Mouse (Mus musculus) right cerebral cortex, postnatal 4 days (tissue): ENCODE data around the gene Rell1.

Experiments
- DNase-seq: peaks from one replicate; pipeline ENCODE4 v3.0.0-alpha.2; 2022

The Rell1 gene

DNA sequence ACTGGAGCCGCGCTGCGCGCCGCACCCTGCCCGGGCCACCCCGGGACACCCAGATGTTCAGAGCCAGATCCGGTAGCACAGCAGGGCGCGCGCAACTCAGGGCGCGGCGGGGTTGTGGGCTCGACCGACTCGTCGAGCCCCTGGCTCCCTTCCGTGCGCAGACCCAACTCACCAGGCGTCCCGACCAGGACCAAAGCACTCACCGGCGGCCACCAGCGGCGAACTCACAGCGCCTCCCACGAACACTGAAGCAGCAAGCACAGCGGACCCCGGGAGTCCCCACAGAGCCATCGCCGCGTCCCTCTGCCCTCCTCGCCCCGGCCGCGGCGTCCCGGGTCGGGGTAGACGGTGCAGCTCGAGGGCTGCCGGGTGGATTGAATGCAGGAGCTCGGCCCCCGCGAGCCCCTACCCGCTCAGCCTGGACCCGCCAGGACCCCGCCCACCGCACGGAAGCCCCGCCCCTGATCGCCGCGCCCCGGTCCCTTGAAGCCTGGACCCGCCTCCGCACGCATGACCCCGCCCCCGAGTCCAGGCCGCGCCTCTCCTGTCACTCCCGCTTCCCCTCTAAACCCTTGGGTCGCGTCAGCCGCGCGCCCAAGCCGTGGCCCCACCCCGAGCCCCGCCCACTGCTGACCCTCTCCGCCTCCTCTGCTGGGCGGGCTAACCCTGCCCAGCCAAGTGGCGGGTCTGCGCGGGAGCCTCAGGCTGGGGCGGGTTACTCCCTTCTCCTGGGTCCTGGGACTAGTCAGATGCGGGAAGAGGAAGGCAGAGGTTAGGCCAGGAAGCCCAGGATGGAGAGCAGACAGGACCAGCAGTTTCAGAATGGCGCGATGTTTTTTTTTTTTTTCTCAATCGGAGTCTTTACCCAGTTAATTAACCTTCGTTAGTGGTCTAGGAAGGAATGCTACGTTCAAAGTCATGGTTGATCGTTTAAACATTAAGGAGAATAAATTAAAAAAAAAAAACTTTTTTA lies at the start of gene Rell1:
Gene Rell1, minus strand, starts transcription at position 455 of the 973 bp plus-strand sequence.
- peak; percentile 91 for DNase-seq

DNA sequence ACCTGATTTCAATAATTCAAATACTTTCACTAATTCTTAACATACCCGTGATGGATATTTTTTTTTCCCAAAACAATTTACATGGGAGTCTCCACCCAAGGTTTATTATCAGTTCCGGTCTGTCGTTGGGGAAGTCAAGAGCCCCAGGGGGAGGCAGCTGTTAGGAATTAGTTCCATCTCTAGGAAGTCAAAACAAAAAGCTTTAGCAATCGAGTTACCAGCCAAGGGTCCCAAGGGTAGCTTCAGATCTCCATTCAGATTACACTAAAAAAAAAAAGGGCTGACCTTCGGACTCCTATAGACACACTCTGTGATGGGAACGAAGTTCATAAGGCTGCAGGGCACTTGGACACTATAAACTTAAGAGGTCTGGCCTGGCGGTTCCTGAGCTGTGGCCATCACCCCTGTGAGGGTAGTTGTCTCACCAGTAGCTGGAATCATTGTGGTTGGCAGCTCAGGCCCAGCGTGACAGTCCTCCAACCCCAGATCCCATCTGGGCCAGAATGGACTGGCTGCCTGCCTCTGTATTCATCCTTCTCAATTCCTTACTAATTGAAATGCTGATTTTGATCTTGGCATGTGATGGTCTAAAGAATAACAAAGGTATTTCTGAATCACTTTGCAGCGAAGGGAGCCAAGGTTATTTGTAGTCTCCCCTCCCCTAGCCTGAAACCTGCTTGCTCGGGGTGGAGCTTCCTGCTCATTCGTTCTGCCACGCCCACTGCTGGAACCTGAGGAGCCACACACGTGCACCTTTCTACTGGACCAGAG lies 44.1 kb upstream of the Rell1 start:
- no peak for DNase-seq

DNA sequence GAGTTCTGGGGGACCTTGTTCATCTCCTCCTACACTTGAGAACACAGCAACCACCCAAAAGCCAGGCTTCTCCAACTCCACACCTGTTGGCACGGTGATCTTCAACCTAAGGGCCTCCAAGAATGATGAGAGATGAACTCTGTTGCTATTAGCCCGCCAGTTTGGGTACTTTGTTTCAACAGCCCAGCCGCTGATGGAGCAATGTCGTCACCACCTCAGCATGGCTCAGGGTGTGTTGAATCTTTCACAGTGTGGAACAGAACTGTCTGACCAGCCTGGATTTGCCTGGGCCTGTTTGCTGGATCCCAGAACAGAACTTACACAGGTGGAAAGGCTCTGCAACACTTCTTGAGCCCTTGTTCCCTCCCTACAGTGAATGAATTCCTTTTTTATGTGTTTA lies 37.9 kb upstream of the Rell1 start:
- no peak for DNase-seq

DNA sequence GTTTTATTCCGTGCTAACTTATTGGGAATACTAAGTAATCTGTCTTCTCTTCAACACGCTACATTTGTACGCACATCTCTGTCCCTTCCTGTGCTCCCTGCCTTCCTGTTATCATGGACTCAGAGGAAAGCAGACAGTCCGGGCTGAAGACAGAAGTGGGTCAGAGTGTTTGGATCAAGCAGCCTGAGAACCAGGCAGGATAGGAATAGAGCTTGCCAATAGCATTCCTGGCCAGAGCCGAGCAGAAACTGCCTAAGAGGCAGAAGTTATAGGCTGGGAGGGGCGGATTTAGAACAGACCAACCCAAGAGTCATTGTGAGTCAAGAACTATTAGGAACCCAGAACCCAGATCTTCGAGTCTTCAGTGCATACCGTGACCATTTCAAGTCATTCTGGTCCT lies 34.6 kb upstream of the Rell1 start:
- no peak for DNase-seq

DNA sequence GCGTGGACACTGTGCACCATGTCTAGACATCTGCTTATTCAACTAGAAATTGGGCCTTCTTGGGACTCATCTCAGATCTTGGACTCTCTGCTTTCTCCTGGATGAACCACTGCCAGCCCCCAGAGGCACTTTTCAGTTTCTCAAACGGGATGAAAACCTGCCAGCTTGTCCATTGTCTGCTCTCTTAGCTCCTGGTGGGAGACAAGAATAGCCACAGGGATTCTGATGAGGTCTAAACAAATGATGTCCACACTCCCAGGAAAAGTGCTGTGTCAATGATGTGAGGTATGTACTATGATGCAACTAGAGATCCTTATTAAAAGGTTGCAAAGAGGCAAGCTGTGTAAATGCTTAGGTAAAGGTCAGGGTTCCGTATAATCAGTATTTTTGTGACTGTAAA lies 25.2 kb upstream of the Rell1 start:
- DNase-seq, result no peak

DNA sequence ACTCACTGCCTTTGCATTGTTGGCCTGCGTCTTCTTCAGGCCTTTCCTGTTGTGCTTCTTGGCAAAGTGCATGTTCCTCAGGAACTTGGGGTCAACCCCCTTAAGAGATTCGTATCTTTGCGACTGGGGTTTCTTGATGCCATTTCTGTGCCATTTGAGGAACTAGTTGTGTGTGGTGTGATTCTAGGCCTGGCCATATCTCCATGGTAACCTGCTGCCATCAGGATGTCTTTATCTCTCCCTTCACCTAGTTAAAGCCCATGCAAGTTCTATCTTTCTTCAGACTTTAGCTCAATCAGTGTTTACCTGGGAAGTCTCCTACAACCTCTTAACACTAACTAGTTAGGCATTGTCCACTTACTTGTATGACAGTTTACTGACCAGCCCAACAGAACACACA lies 22.0 kb upstream of the Rell1 start:
- DNase-seq, result no peak

DNA sequence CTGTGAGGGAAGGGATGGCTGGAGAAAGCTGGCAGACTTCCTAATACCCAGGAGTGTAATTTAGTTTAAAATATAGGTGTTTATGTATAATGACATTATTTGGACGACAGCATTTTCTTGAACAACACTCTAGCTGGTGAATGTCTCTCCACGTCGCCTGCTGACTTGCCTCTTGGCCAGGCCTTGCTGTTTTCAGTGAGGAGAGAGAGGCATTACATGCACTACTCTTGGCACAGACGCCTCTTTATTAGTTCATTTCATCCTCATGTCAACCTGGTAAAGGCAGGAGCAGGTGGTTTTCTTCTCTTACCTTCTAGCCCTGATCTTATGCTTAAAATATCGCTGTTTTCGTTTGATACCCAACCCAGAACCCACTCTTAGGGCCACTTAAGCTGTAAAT lies 17.6 kb upstream of the Rell1 start:
- no peak for DNase-seq

DNA sequence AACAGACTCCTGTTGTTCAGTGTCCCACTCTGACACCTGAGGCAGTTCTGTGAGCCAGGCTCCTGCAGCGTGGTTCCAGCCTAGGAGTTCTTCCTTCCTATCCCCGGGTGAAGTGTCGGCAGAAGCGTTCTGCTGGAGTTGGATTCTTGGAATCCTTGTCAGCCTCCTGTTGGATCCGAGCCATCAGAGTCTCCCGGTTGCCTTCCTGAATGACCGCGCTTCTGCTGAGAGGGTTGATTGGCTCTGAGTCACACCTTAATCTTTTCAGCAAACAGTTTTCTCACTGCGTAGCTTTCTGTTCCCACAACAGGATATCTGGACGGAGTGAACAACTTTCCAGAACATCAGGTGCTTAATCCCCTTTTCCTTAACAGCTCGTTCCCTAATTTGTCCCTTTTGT lies 13.6 kb upstream of the Rell1 start:
- no peak for DNase-seq

DNA sequence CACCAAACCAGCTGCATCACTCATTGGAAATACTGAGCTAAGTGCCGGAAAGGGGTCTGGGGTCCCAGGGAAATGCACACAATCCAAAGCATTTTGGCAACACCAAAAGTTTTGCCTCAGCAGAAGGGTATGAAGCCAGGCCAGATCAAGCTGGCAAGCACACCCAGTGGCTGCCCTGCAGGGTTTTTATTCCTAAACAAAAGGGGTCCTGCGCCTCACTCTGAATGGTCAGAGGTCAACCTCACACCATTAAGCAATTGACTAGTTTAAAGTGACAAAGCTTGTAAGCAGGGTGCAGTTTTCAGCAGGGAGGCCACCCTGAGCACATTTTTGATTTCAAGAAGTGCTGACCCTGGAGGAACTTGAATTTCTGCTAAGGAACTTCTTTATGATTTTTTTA lies 2.3 kb upstream of the Rell1 start:
- no peak for DNase-seq

DNA sequence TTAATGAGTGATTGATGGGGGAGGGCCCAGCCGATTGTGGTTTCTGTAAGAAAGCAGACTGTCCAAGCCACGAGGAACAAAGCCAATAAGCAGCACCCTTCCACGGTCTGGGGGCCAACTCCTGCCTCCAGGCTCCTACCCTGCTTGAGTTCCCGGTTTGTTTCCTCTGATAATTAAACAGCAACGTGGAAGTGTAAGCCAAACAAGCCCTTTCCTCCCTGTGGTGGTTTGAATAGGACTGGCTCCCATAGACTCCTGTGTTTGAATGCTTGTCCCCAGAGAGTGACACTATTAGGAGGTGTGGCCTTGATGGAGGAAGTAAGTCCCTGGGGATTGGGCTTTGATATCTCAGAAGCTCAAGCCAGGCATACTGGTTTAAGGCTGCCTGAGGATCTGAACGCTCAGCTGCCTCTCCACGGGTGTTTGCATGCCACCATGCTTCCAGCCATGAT lies 1.6 kb upstream of the Rell1 start:
- no peak for DNase-seq

DNA sequence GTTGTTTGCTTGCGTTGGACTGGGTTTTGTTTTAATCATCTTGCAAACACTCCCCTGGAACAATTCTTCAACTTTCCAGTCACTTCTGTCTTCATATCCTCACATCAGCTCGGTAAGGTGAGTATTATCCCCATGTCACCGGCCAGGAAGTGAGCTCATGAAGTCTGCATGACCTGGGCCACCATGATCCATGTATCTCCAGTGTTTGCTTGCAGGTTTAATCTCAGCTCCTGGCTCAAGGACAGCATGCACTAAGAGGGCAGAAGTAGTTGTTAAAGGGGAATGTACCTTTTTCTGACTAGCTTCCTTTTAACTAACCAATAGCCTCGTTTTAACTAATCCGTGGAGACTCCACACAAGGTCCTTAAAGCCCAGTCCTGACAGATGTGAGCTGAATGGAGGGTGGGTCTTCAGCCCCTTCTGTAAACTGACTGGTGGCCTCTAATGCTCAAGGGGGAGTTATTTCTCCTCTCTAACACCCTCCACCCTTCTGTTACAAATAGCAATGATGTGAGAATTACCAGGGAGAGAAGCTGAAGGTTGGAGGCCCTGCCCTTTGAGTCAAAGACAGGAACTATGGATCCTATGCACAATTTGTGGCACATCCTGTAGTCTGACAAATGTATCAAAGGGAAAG lies 897 bp upstream of the Rell1 start:
- no peak for DNase-seq

DNA sequence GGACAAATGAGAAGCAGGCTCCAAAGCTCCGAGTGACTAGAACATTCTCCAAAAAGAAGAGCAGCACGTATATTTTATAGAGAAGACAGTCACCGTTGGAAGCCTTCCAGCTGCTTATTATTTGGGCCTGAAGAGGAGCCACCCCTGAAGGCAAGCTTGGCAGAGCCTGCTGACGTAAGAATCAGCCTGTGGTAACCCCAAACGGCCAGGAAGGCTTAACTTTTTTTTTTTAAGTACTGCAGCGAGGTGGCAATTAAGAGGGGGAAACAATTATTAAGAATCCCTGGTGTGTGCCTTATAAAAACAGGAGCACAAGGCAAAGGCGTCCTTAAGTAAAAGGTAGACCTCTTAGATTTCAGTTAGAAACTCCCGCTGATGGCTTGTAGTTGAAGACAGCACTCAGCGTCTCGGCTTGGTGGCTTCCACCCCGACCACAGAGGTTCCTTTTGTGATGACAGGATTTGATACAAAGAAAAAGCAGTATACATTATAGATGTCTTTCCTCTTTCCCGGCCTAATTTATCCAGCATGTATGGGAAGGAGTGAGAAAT lies 1.0 kb downstream of the Rell1 start:
- DNase-seq, result no peak

DNA sequence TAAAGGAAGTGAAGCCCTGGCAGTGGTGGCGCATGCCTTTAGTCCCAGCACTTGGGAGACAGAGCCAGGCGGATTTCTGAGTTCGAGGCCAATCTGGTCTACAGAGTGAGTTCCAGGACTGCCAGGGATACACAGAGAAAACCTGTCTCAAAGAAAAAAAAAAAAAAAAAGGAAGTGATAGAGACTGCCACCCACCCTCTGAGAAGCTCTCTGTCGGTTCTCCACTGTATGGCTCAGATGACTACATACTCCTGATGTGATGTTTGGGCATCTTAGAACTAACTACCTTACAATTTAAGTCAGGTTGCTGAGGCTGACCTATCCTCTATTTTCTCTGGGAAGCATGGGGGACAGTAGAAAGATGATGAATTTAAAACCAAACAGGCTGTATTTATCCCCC lies 2.3 kb downstream of the Rell1 start:
- DNase-seq, result no peak

DNA sequence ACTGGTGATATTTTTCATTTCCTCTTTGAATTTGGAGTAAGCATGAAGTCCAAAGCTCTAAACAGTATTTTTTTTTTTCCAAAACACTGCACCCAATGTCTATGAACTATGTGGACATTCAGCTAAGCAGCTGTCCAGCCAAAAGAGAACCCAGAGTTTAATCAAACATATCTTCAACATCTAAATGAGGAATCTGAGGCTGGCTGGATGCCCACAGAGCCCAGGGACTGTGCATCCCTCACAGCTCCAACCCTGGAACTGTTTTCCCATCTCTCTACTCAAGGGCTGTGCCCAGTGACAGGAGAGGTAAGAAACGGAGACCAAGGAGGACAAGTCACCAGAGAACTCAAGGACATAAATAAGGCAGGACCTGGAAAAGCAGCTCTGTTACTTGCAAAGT lies 2.8 kb downstream of the Rell1 start:
- DNase-seq, result no peak

DNA sequence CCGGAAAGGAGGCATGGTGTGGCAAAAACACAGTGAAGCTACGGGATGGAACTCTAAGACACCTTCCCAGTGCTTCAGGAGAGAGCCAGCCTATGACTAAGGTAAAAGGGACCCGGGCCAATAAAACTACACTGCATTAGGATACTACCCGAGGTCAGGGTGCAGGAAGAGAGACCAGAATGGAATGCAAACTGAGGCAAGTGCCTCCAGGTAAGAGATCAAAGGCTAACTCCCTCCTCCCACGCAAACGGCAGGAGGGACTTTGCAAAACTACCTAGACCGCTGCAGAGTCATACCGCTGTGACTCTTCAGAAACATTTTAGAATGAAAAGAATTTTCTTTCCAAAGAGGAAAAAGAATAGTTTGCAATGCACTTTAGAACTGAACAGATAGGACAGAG lies 4.1 kb downstream of the Rell1 start:
- no peak for DNase-seq

DNA sequence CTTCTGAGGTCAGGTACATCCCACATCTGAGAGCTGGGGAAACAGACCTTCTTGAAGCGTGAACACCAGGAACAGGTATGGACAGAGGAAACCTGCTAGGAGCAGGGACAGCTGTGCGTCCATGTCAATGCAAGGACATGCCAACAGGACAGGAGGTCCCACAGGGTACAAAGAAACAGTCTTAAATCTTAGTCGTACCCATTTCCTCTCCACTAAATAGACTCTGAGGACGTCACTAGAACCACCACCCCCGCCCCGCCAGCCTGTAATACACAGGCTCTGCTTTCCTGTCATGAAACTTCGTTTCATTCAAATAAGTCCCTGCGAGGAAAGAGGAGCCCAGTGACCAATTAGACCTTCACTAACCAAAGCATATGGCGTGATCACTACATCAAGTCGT lies 7.0 kb downstream of the Rell1 start:
- DNase-seq, result no peak

DNA sequence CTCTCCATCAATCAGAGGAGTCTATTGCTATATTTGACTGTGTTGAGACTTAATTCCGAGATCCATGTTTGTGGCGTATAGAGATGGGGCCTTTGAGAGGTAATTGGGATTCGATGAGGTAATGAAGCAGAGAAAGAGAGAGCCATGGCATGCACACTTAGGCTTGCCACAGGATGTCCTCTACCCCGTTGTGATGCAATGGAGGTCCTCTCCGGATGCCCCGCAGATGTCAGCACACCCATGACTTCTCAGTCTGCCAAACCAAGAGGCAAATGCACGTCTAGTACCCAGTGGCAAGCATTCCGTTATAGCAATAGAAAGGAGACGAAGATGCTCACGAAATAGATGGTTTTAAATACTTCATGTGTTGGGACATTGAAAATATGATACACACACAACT lies 8.1 kb downstream of the Rell1 start:
- DNase-seq, result no peak

DNA sequence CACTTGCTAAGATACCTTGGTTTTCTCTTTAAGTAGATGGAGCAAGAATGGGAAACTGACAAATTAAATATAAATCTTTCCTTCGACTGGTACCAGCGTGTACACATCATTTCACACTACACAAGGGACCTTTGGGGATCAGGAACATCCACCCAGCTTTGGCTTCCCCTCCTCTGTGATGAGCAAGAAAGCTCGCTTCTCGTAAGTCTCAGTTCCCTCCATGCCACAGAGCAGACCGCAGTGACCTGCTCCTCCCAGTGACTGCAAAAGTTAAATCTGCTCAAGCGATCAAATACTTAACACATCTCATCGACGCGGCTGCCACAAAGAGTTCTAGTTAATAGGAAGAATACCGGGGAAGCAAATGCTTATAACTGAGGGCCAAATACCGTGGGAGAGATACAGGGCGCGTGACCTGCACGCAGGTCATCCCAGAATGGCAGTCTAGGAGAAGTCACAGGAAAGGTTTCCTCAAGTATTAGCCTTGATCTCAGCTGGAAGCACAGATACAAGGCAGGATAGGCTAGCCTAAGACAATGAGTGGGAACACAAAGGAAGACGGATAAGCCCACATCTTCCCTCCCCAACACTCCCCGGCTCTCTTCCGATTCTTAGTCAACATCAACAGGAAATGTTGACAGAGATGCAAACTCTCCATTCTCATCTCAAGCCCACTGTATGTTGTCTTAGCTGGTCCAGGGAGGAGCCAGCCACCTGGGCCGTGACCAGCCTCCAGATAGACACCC lies 9.6 kb downstream of the Rell1 start:
- no peak for DNase-seq

DNA sequence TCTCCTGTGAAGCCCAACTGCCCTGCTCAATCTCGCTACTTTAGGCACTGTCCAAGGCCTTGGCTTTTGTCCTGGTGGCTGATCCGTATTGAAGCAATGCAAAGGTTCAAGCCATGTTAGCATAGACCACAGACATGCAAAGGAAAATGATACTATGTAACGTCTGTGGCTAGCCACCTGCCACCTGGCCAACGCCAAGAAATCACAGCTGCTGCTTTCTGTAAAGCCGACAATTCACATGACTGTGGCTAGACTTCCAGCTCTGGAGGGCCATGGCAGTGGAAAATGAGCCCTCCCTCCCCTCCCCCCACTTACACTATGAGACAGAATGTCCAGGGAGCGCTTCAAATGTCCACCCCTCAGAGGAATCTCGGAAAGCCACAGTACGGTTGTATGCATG lies 11.1 kb downstream of the Rell1 start:
- no peak for DNase-seq

DNA sequence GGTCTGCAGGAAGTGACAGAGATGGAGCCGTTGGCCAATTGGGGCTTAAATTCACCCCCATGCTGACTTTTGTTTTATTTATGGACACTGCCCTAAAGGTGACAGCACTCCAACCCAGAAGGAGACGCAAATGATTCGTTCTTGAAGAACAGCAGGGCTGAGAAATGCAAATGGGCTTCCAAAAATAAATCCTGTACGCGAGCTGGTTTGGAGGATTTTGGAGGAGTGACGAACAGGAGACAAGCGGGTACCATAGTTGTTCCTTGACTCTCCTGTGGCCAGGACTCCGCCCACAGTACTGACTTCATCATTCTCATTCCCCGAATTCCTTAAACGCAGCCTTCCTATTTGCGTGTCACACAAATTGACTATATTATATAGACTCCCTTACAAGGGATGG lies 12.3 kb downstream of the Rell1 start:
- DNase-seq, result no peak

DNA sequence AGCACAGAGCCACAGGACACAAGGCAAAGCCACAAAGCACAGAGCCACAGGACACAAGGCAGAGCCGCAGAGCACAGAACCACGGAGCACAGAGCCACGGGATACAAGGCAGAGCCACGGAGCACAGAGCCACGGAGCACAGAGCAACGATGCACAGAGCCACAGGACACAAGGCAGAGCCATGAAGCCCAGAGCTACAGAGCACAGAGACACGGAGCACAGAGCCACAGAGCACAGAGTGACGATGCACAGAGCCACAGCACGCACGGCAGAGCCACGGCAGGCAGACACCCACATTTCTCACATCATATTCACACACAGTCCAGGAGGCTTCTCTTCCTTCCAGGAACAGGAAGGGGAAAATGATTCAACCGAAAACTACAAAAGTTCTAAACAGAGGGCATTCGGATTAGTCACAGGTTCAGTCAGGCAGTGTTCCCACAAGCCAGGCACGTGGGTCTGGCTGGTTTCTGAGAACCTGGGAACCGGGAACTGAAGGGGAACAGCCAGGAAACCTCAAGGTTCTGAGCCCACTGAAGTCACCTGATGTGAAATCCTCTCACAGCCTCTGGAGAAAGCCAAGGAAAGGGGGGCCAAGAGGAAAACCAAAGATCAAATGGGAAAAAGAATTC lies 15.2 kb downstream of the Rell1 start:
- DNase-seq, result no peak

DNA sequence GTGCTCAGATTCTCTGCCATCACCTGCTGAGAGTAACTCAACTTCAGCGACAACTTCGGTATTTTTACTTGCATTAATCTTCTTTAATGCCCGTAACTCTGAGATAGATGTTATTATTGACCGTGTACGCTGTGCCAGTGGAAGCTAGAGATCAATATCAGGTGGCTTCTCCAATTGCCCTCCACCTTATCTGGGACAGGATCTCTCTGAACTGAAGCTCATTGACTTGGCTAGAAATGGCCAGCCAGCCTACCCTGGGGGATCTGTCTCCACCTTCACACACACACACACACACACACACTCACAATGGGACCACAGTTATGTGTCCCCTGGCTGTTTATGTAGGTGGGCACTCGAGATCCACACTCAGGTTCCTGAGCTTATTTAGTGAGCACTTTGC lies 16.7 kb downstream of the Rell1 start:
- no peak for DNase-seq
